Comparison of ENCODE assay signal across 19 mouse cellular contexts in the genomic region with DNA sequence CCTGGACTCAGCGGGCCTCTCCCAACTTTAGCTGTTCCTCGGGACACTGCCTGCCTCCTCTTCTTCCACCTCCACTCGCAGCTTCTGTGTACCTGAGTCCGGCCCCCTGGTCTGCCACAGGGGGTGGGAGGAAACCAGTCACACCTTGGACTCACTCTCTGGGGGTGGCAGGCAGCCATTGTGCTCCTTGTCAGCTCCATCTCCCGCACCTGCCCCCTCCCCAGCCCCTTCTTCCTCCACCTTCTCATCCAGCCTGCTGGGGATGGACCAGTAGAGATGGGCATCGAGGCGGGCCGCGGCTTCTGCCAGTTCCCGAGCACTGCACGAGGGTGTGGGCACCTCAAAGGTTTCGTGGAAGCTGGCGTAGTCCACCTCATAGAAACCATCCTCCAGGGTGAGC. TPM values are rescaled to one million over a fixed set of nuclear protein-coding genes. Genes with fewer than 3 reads are reported as not detected.
DNase-seq lines count a peak whose midpoint lies in the region; ATAC-seq lines count a peak whose summit lies in the region.
"Had no signal": no experiment of that assay in that cellular context is flagged by ENCODE, and none has a peak within 500 bp of the region (broad histone marks: within the 10 kb centered on the region; RNA-seq: fewer than 3 reads in every experiment).

No protein-coding gene starts in this region.

- H3K27ac ChIP-seq in forebrain, embryonic 10.5 days, result peak overlapping the region; percentile 70
- H3K27ac ChIP-seq in forebrain, embryonic 15.5 days (replicated peaks), result no peak overlapping the region
- no peak overlapping the region for H3K27ac ChIP-seq in hindbrain, embryonic 14.5 days
- H3K27ac ChIP-seq in hindbrain, embryonic 11.5 days (ENCODE audit: low read depth, low read length), result no peak overlapping the region
- H3K27ac ChIP-seq in forebrain, embryonic 14.5 days (ENCODE audit: low read depth, low read length), result peak overlapping the region; percentile 27; the same call in 1 of the 2 replicates
- H3K27ac ChIP-seq: stomach, postnatal 0 days had no signal

- no peak overlapping the region for H3K4me3 ChIP-seq in forebrain, embryonic 10.5 days
- no peak overlapping the region for H3K4me3 ChIP-seq in forebrain, embryonic 15.5 days
- no peak overlapping the region for H3K4me3 ChIP-seq in hindbrain, embryonic 14.5 days (replicated peaks; ENCODE audit: low read length)
- no peak overlapping the region for H3K4me3 ChIP-seq in hindbrain, embryonic 11.5 days (ENCODE audit: low read depth, low read length)
- H3K4me3 ChIP-seq in forebrain, embryonic 14.5 days (ENCODE audit: low read depth, low read length), result no peak overlapping the region
- H3K4me3 ChIP-seq: erythroblast, embryonic 14.5 days had no signal

- H3K27me3 ChIP-seq in forebrain, embryonic 10.5 days (ENCODE audit: poor library complexity, severe bottlenecking), result peaks cover 77% of the 10 kb centered on the region
- no peaks in the 10 kb centered on the region; the same call in 1 of the 2 replicates for H3K27me3 ChIP-seq in forebrain, embryonic 15.5 days
- H3K27me3 ChIP-seq in hindbrain, embryonic 14.5 days (ENCODE audit: control insufficient read depth, insufficient read depth, low read length), result peaks cover 8% of the 10 kb centered on the region; the same call in 1 of the 2 replicates
- H3K27me3 ChIP-seq in hindbrain, embryonic 11.5 days (ENCODE audit: control insufficient read depth, insufficient read depth, low read length), result peaks cover 26% of the 10 kb centered on the region
- H3K27me3 ChIP-seq in forebrain, embryonic 14.5 days (replicated peaks; ENCODE audit: control insufficient read depth, insufficient read depth, low read length), result no peaks in the 10 kb centered on the region

- 44% methylated on average over 13 of the region's 13 CpGs for WGBS in forebrain, embryonic 10.5 days
- WGBS in forebrain, embryonic 15.5 days, result 53% methylated on average over 13 of the region's 13 CpGs
- WGBS in hindbrain, embryonic 14.5 days, result 60% methylated on average over 13 of the region's 13 CpGs
- 60% methylated on average over 13 of the region's 13 CpGs for WGBS in hindbrain, embryonic 11.5 days
- 44% methylated on average over 13 of the region's 13 CpGs for WGBS in forebrain, embryonic 14.5 days

- no peak overlapping the region for H3K4me2 ChIP-seq in forebrain, embryonic 15.5 days (replicated peaks)
- no peak overlapping the region for H3K4me2 ChIP-seq in hindbrain, embryonic 14.5 days (replicated peaks)
- H3K4me2 ChIP-seq in hindbrain, embryonic 11.5 days (replicated peaks; ENCODE audit: low read depth, low read length), result no peak overlapping the region
- no peak overlapping the region for H3K4me2 ChIP-seq in forebrain, embryonic 14.5 days (ENCODE audit: low read length)

- ATAC-seq in forebrain, embryonic 15.5 days (replicated peaks), result no peak
- no peak for ATAC-seq in hindbrain, embryonic 14.5 days (ENCODE audit: low FRiP score)
- no peak for ATAC-seq in hindbrain, embryonic 11.5 days (ENCODE audit: low FRiP score)
- no peak for ATAC-seq in forebrain, embryonic 14.5 days
- ATAC-seq: activated CD4-positive, CD25-positive, alpha-beta regulatory T cell, adult 4 months had no signal

- peaks cover 34% of the 10 kb centered on the region for H3K36me3 ChIP-seq in forebrain, embryonic 10.5 days (replicated peaks)
- peaks cover 6% of the 10 kb centered on the region; the same call in 1 of the 2 replicates for H3K36me3 ChIP-seq in forebrain, embryonic 15.5 days
- H3K36me3 ChIP-seq in hindbrain, embryonic 14.5 days (replicated peaks; ENCODE audit: control insufficient read depth, insufficient read depth), result 0 out of 2 replicates have a peak, but pooled peaks cover 6% of the 10 kb centered on the region
- H3K36me3 ChIP-seq in hindbrain, embryonic 11.5 days (ENCODE audit: control insufficient read depth, insufficient read depth, low read length), result no peaks in the 10 kb centered on the region
- peaks cover 31% of the 10 kb centered on the region for H3K36me3 ChIP-seq in forebrain, embryonic 14.5 days (ENCODE audit: control insufficient read depth, insufficient read depth, low read length)

- H3K9me3 ChIP-seq in forebrain, embryonic 10.5 days, result no peaks in the 10 kb centered on the region
- no peaks in the 10 kb centered on the region for H3K9me3 ChIP-seq in forebrain, embryonic 15.5 days
- no peaks in the 10 kb centered on the region for H3K9me3 ChIP-seq in hindbrain, embryonic 14.5 days (ENCODE audit: control insufficient read depth, low read length)
- H3K9me3 ChIP-seq in hindbrain, embryonic 11.5 days (ENCODE audit: control insufficient read depth, low read length), result no peaks in the 10 kb centered on the region
- H3K9me3 ChIP-seq in forebrain, embryonic 14.5 days (replicated peaks; ENCODE audit: control insufficient read depth, low read length), result no peaks in the 10 kb centered on the region

- no peak for DNase-seq in forebrain, embryonic 10.5 days (ENCODE audit: extremely low spot score, low spot score)
- no peak for DNase-seq in hindbrain, embryonic 14.5 days (ENCODE audit: low spot score)
- DNase-seq in hindbrain, embryonic 11.5 days (ENCODE audit: low spot score), result no peak
- DNase-seq in right cerebral cortex, postnatal 10 days (ENCODE audit: low spot score in 2 of 2), result peak; percentile 32 to 60
- DNase-seq in right cerebral cortex, postnatal 36 days (ENCODE audit: low spot score in 2 of 2), result no peak
- no peak for DNase-seq in forebrain, embryonic 14.5 days (ENCODE audit: low spot score)
- no peak for DNase-seq in kidney, postnatal 36 days
- DNase-seq: adrenal gland, postnatal 25 days; kidney, adult 18-20 months; kidney, postnatal 14 days; left cerebral cortex, postnatal 4 days; lung, adult 18-20 months; lung, postnatal 36 days; thymus, postnatal 14 days had no signal

- no peak overlapping the region for H3K9ac ChIP-seq in forebrain, embryonic 15.5 days (replicated peaks)
- peak overlapping the region; percentile 20; the same call in 1 of the 2 replicates for H3K9ac ChIP-seq in hindbrain, embryonic 14.5 days
- no peak overlapping the region for H3K9ac ChIP-seq in hindbrain, embryonic 11.5 days (ENCODE audit: low read depth, low read length)
- H3K9ac ChIP-seq in forebrain, embryonic 14.5 days (ENCODE audit: low read length), result peak overlapping the region; percentile 7; the same call in 1 of the 2 replicates

- peaks cover 79% of the 10 kb centered on the region for H3K4me1 ChIP-seq in forebrain, embryonic 10.5 days
- H3K4me1 ChIP-seq in forebrain, embryonic 15.5 days, result peaks cover 60% of the 10 kb centered on the region
- 0 out of 2 replicates have a peak, but pooled peaks cover 9% of the 10 kb centered on the region for H3K4me1 ChIP-seq in hindbrain, embryonic 14.5 days (replicated peaks; ENCODE audit: control insufficient read depth, insufficient read depth, low read length)
- H3K4me1 ChIP-seq in hindbrain, embryonic 11.5 days (replicated peaks; ENCODE audit: control insufficient read depth, insufficient read depth, low read length), result peaks cover 8% of the 10 kb centered on the region
- H3K4me1 ChIP-seq in forebrain, embryonic 14.5 days (ENCODE audit: control insufficient read depth, insufficient read depth, low read length), result peaks cover 15% of the 10 kb centered on the region

RNA-seq across cellular contexts. Expression of a gene that starts 6.4 kb away (rescaled TPM):
- polyA plus RNA-seq in forebrain, embryonic 10.5 days (2016; fragmentation: Nextera tagmentation; extraction: Ambion mirVana), result 0.17 and 0.43 TPM in 2 replicates
- 3.4 and 3.5 TPM in 2 replicates for polyA plus RNA-seq in forebrain, embryonic 15.5 days (2015; fragmentation: Nextera tagmentation; extraction: Ambion mirVana)
- 1.7 and 2.1 TPM in 2 replicates for polyA plus RNA-seq in hindbrain, embryonic 14.5 days (2014; fragmentation: Nextera tagmentation; extraction: Ambion mirVana)
- polyA plus RNA-seq in hindbrain, embryonic 11.5 days (2014; fragmentation: Nextera tagmentation; extraction: Ambion mirVana), result 0.17 and 0.46 TPM in 2 replicates
- polyA plus RNA-seq in forebrain, embryonic 14.5 days (2014; fragmentation: Nextera tagmentation; extraction: Ambion mirVana), result 1.3 and 1.5 TPM in 2 replicates
- polyA plus RNA-seq: heart, postnatal 0 days had no signal

RNA-seq across cellular contexts. Expression of a gene that starts 18.3 kb away (rescaled TPM):
- 0.46 and 0.47 TPM in 2 replicates for polyA plus RNA-seq in forebrain, embryonic 10.5 days (2016; fragmentation: Nextera tagmentation; extraction: Ambion mirVana)
- 1.7 and 1.9 TPM in 2 replicates for polyA plus RNA-seq in forebrain, embryonic 15.5 days (2015; fragmentation: Nextera tagmentation; extraction: Ambion mirVana)
- 2.8 and 3.5 TPM in 2 replicates for polyA plus RNA-seq in hindbrain, embryonic 14.5 days (2014; fragmentation: Nextera tagmentation; extraction: Ambion mirVana)
- 0.73 TPM in 2 replicates for polyA plus RNA-seq in hindbrain, embryonic 11.5 days (2014; fragmentation: Nextera tagmentation; extraction: Ambion mirVana)
- polyA plus RNA-seq in forebrain, embryonic 14.5 days (2014; fragmentation: Nextera tagmentation; extraction: Ambion mirVana), result 1.5 and 1.6 TPM in 2 replicates
- polyA plus RNA-seq: erythroblast, embryonic 14.5 days; heart, postnatal 0 days had no signal

RNA-seq across cellular contexts. Expression of a gene that starts 24.9 kb away (rescaled TPM):
- polyA plus RNA-seq in forebrain, embryonic 10.5 days (2016; fragmentation: Nextera tagmentation; extraction: Ambion mirVana), result 0.86 and 2.0 TPM in 2 replicates
- polyA plus RNA-seq in forebrain, embryonic 15.5 days (2015; fragmentation: Nextera tagmentation; extraction: Ambion mirVana), result 32.2 and 33.1 TPM in 2 replicates
- polyA plus RNA-seq in hindbrain, embryonic 14.5 days (2014; fragmentation: Nextera tagmentation; extraction: Ambion mirVana), result 27.9 and 29.5 TPM in 2 replicates
- polyA plus RNA-seq in hindbrain, embryonic 11.5 days (2014; fragmentation: Nextera tagmentation; extraction: Ambion mirVana), result 1.9 and 2.6 TPM in 2 replicates
- polyA plus RNA-seq in forebrain, embryonic 14.5 days (2014; fragmentation: Nextera tagmentation; extraction: Ambion mirVana), result 12.9 and 19.8 TPM in 2 replicates
- polyA plus RNA-seq: erythroblast, embryonic 14.5 days had no signal

RNA-seq across cellular contexts. Expression of a gene that starts 53.6 kb away (rescaled TPM):
- polyA plus RNA-seq in forebrain, embryonic 10.5 days (2016; fragmentation: Nextera tagmentation; extraction: Ambion mirVana), result 10.6 and 10.8 TPM in 2 replicates
- polyA plus RNA-seq in forebrain, embryonic 15.5 days (2015; fragmentation: Nextera tagmentation; extraction: Ambion mirVana), result 4.7 TPM in 2 replicates
- polyA plus RNA-seq in hindbrain, embryonic 14.5 days (2014; fragmentation: Nextera tagmentation; extraction: Ambion mirVana), result 5.6 and 5.9 TPM in 2 replicates
- polyA plus RNA-seq in hindbrain, embryonic 11.5 days (2014; fragmentation: Nextera tagmentation; extraction: Ambion mirVana), result 11.0 and 11.8 TPM in 2 replicates
- polyA plus RNA-seq in forebrain, embryonic 14.5 days (2014; fragmentation: Nextera tagmentation; extraction: Ambion mirVana), result 4.8 and 5.1 TPM in 2 replicates

Comparison
In these comparisons a context has a peak if more than half of its experiments do, and no peak if none do; other contexts are left out.
1. DNase-seq: peak in right cerebral cortex, postnatal 10 days (2 of 2); none in forebrain, embryonic 10.5 days (single experiment), hindbrain, embryonic 14.5 days (single experiment), hindbrain, embryonic 11.5 days (single experiment), right cerebral cortex, postnatal 36 days (0 of 2), forebrain, embryonic 14.5 days (single experiment) and kidney, postnatal 36 days (0 of 2).
2. H3K27ac ChIP-seq: peak in forebrain, embryonic 10.5 days (single experiment) and forebrain, embryonic 14.5 days (single experiment); none in forebrain, embryonic 15.5 days (single experiment), hindbrain, embryonic 14.5 days (single experiment) and hindbrain, embryonic 11.5 days (single experiment).
3. H3K9ac ChIP-seq: peak in hindbrain, embryonic 14.5 days (single experiment) and forebrain, embryonic 14.5 days (single experiment); none in forebrain, embryonic 15.5 days (single experiment) and hindbrain, embryonic 11.5 days (single experiment).